Mouse (Mus musculus) lung, embryonic 15.5 days (tissue): ENCODE results near the gene R3hdm2. TPM values are rescaled to one million over a fixed set of nuclear protein-coding genes. Genes with fewer than 3 reads are reported as not detected.

ENCODE experiments used
- ATAC-seq: fragments of 200-750 bp; cut with Nextera tagmentation; 2 replicates; pipeline ENCODE4 v1.8.0; 2017; ENCODE audit warnings: moderate number of reproducible peaks, borderline replicate concordance; ENCODE audit not compliant: low FRiP score, low TSS enrichment; ENCODE audit errors: extremely low read depth
- H3K27ac ChIP-seq: fragments of 300-500 bp; sonication (generic); 2 replicates; pipeline ENCODE4 v1.5.1; 2015; ENCODE audit warnings: moderate library complexity, mild to moderate bottlenecking, inconsistent platforms
- H3K27me3 ChIP-seq: fragments of 300-500 bp; sonication (generic); 2 replicates; pipeline ENCODE4 v1.6.1; 2015; ENCODE audit warnings: inconsistent platforms
- H3K36me3 ChIP-seq: fragments of 300-500 bp; sonication (generic); 2 replicates; pipeline ENCODE4 v1.6.1; 2015; ENCODE audit warnings: inconsistent platforms
- H3K4me1 ChIP-seq: fragments of 300-500 bp; sonication (generic); 2 replicates; pipeline ENCODE4 v1.6.1; 2015; ENCODE audit warnings: inconsistent platforms
- H3K4me2 ChIP-seq: fragments of 300-500 bp; sonication (generic); 2 replicates; pipeline ENCODE4 v1.6.1; 2015; ENCODE audit warnings: inconsistent platforms, mild to moderate bottlenecking, moderate library complexity
- H3K4me3 ChIP-seq: fragments of 300-500 bp; sonication (generic); 2 replicates; pipeline ENCODE4 v1.5.1; 2015; ENCODE audit warnings: mild to moderate bottlenecking, inconsistent platforms
- H3K9ac ChIP-seq: fragments of 300-500 bp; sonication (generic); 2 replicates; pipeline ENCODE4 v1.6.1; 2015; ENCODE audit warnings: inconsistent platforms
- H3K9me3 ChIP-seq: fragments of 300-500 bp; sonication (generic); 2 replicates; pipeline ENCODE4 v1.6.1; 2016; ENCODE audit warnings: inconsistent platforms
- WGBS: fragments of 180-500 bp; shearing (Covaris S2); methylation state at CpG from one replicate; pipeline ENCODE4 v1.1.7; 2015; 5-methylcytosine and 5-hydroxymethylcytosine counted together
- polyA plus RNA-seq: library from polyadenylated mRNA; unstranded; fragments of >200 nt; fragmentation: Nextera tagmentation; extraction: Ambion mirVana; gene quantifications from 2 replicates; pipeline ENCODE4 v1.2.1, GENCODE M21; 2015

R3hdm2 gene
- polyA plus RNA-seq, 1 experiment from 2014 or later, result 30.1 TPM

DNA sequence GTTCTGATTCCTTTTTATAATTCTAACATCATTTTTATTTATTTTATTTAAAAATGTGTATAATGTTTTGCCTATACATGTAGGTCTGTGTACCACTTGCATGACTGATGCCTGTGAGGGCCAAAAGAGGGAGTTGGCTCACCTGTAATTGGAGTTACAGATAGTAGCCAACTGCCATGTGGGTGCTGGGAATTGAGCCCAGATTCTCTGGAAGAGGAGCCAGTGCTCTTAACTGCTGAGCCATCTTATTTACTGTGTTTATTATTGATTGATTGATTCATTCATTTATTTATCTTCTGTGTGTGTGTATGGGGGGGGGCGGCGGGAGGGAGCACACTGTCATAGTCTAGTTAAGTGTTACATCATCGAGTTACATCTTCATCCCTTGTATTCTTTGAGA lies 24.6 kb downstream of the R3hdm2 start:
- H3K4me2 ChIP-seq, result no peak overlapping the region
- H3K4me1 ChIP-seq, result no peaks in the 10 kb centered on the region
- no peak overlapping the region for H3K27ac ChIP-seq
- H3K4me3 ChIP-seq, result no peak overlapping the region
- WGBS, result 83% methylated on average over 3 of the region's 3 CpGs
- ATAC-seq, result no peak
- H3K36me3 ChIP-seq, result peaks cover 35% of the 10 kb centered on the region
- H3K9ac ChIP-seq, result no peak overlapping the region
- H3K27me3 ChIP-seq, result no peaks in the 10 kb centered on the region
- no peaks in the 10 kb centered on the region for H3K9me3 ChIP-seq

DNA sequence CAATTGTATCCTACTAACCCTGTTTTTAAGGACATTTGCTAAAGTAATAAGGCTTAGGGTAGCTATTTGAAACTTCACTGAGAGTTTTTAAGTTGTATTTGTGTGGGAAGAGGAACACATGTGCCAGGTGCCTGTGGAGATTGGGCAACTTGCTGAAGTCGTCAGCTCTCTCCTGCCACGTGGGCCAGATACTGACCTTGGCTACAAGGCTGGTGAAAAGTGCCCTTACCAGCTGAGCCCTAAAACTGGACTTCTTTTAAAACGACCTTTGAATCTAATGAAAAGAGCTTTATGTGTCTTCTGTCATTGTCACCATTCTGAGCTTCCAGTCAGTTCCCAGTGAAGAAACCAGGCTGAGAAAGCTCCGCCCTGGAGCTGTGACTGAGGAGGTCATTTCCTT lies 27.3 kb downstream of the R3hdm2 start:
- Histone ChIP-seq H3K4me1 (peaks cover 11% of the 10 kb centered on the region; the same call in 1 of the 2 replicates), H3K4me2 (no peak overlapping the region), H3K27me3 (no peaks in the 10 kb centered on the region), H3K9ac (no peak overlapping the region), H3K27ac (no peak overlapping the region), H3K9me3 (no peaks in the 10 kb centered on the region), H3K4me3 (no peak overlapping the region), H3K36me3 (0 out of 2 replicates have a peak, but pooled peaks cover 11% of the 10 kb centered on the region)
- 63% methylated on average over 4 of the region's 4 CpGs for WGBS
- ATAC-seq, result no peak

DNA sequence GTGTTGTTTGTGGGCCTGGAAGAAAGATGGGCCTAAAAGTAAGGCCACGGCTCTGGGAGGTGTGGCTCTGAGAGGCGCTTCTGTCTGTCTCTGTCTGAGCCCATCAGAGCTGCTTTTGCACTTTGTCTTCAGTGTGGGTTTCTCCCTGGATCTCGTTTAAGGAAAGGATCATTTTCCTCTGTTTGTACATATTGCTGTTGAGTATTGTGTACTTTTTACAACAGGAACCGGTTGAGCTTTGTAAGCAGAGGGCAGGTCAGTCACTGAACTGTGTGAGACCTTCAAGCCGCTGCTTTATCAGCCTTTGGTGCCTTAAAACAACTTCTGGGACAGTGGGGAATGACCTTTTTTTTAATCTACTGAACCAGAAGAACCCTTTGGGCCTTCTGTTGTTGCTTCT lies 32.0 kb downstream of the R3hdm2 start:
- Histone ChIP-seq H3K4me2 (no peak overlapping the region), H3K9me3 (no peaks in the 10 kb centered on the region), H3K9ac (no peak overlapping the region), H3K36me3 (0 out of 2 replicates have a peak, but pooled peaks cover 7% of the 10 kb centered on the region), H3K4me1 (peaks cover 11% of the 10 kb centered on the region; the same call in 1 of the 2 replicates), H3K4me3 (no peak overlapping the region), H3K27ac (peak overlapping the region; percentile 30; the same call in 1 of the 2 replicates), H3K27me3 (no peaks in the 10 kb centered on the region)
- WGBS, result 35% methylated on average over 5 of the region's 5 CpGs
- no peak for ATAC-seq

DNA sequence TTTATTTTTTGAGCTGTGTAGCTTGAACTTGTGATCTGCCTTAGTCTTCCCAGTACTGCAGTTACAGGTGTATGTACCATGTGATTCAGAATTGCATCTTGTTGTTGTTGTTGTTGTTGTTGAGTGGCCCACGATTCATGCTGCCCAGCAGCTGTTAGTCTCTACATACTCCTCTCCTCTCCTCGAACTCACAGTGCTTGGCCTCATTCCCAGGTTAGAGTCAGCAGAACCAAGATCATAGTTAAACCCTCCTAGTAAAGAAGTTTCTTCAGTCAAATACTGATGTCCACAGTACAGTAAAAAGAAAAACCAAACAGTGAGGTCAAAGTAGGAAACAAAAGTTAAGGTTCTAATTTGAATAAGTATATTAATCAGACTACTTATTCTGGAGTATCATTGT lies 32.6 kb downstream of the R3hdm2 start:
- no peak for ATAC-seq
- WGBS, result 57% methylated on average over 2 of the region's 2 CpGs
- Histone ChIP-seq H3K4me1 (peaks cover 11% of the 10 kb centered on the region; the same call in 1 of the 2 replicates), H3K27me3 (no peaks in the 10 kb centered on the region), H3K4me2 (no peak overlapping the region), H3K4me3 (no peak overlapping the region), H3K27ac (no peak overlapping the region), H3K36me3 (0 out of 2 replicates have a peak, but pooled peaks cover 4% of the 10 kb centered on the region), H3K9ac (no peak overlapping the region), H3K9me3 (no peaks in the 10 kb centered on the region)

- H3K27ac ChIP-seq, result no peak overlapping the region
- H3K9me3 ChIP-seq, result no peaks in the 10 kb centered on the region
- ATAC-seq, result no peak
- H3K4me2 ChIP-seq, result no peak overlapping the region
- WGBS, result 61% methylated on average over 1 of the region's 1 CpGs
- no peaks in the 10 kb centered on the region for H3K36me3 ChIP-seq
- no peak overlapping the region for H3K4me3 ChIP-seq
- peaks cover 11% of the 10 kb centered on the region; the same call in 1 of the 2 replicates for H3K4me1 ChIP-seq
- H3K9ac ChIP-seq, result no peak overlapping the region
- H3K27me3 ChIP-seq, result no peaks in the 10 kb centered on the region
These were observed 33.5 kb downstream of the R3hdm2 start for GRCm38 (mm10) chr10:127413585-127413984.

DNA sequence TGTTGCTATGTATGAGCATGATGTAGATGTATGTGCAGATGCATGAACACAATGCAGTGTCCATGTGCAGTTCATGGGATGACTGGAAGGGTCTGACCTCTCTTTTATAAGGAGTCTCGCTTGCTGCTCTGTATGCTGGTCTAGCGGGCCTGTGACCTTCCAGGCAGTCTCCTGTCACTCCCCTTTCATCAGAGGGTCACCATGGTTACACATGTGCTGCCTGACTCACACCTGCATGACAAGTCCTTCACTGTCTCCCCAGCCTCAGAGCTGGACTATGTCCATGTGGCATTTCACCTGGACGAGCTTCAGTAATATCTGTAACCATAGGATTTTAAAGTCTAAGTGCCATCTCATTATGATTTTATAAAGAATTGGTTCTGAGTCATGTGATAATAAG lies 34.0 kb downstream of the R3hdm2 start:
- H3K36me3 ChIP-seq, result no peaks in the 10 kb centered on the region
- no peaks in the 10 kb centered on the region for H3K27me3 ChIP-seq
- no peak overlapping the region for H3K4me2 ChIP-seq
- no peak overlapping the region for H3K27ac ChIP-seq
- no peak for ATAC-seq
- H3K9ac ChIP-seq, result no peak overlapping the region
- 78% methylated on average over 3 of the region's 3 CpGs for WGBS
- H3K9me3 ChIP-seq, result no peaks in the 10 kb centered on the region
- H3K4me1 ChIP-seq, result peaks cover 11% of the 10 kb centered on the region; the same call in 1 of the 2 replicates
- H3K4me3 ChIP-seq, result no peak overlapping the region

GRCm38 (mm10) chr10:127420131-127420530 lies 40.0 kb downstream of the R3hdm2 start:
- H3K27ac ChIP-seq, result no peak overlapping the region

GRCm38 (mm10) chr10:127420676-127421353 lies 40.7 kb downstream of the R3hdm2 start:
- H3K4me3 ChIP-seq, result no peak overlapping the region
- no peaks in the 10 kb centered on the region for H3K27me3 ChIP-seq
- H3K9ac ChIP-seq, result no peak overlapping the region
- no peak overlapping the region for H3K4me2 ChIP-seq
- no peak overlapping the region for H3K27ac ChIP-seq
- 23% methylated on average over 9 of the region's 9 CpGs for WGBS
- H3K36me3 ChIP-seq, result no peaks in the 10 kb centered on the region
- peaks cover 23% of the 10 kb centered on the region for H3K4me1 ChIP-seq
- no peaks in the 10 kb centered on the region for H3K9me3 ChIP-seq
- no peak for ATAC-seq

More at GRCm38 (mm10) chr10:127420131-127420530, 40.0 kb downstream of the R3hdm2 start:
- no peaks in the 10 kb centered on the region for H3K9me3 ChIP-seq
- no peaks in the 10 kb centered on the region for H3K27me3 ChIP-seq
- 10% methylated on average over 6 of the region's 6 CpGs for WGBS
- ATAC-seq, result no peak
- H3K4me2 ChIP-seq, result no peak overlapping the region
- H3K36me3 ChIP-seq, result no peaks in the 10 kb centered on the region
- no peak overlapping the region for H3K4me3 ChIP-seq
- no peak overlapping the region for H3K9ac ChIP-seq
- peaks cover 20% of the 10 kb centered on the region for H3K4me1 ChIP-seq

DNA sequence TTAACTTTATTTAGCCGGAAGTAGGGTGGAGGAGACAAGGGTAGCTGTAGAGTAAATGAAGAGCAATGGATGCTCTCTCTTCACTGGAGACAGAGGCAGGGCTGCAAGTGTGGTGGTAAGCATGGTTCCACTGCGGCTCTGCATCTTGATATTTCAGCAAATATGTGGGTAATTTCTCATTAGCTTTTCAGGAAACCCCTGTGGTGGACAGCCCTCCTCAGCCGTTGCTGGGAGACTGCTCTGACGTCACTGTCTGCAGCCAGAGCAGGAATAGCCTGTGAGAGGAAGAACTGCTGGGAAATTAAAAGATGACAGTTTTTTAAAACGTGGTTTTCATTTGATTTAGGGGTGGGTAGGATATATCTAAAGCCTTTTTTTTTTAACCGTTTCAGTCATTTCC lies 41.9 kb downstream of the R3hdm2 start:
- Histone ChIP-seq H3K27ac (no peak overlapping the region), H3K9me3 (no peaks in the 10 kb centered on the region), H3K27me3 (no peaks in the 10 kb centered on the region), H3K4me3 (no peak overlapping the region), H3K36me3 (no peaks in the 10 kb centered on the region), H3K9ac (no peak overlapping the region), H3K4me1 (peaks cover 31% of the 10 kb centered on the region), H3K4me2 (peak overlapping the region; percentile 30)
- peak; percentile 76; the same call in 1 of the 2 replicates for ATAC-seq
- WGBS, result 11% methylated on average over 6 of the region's 6 CpGs

DNA sequence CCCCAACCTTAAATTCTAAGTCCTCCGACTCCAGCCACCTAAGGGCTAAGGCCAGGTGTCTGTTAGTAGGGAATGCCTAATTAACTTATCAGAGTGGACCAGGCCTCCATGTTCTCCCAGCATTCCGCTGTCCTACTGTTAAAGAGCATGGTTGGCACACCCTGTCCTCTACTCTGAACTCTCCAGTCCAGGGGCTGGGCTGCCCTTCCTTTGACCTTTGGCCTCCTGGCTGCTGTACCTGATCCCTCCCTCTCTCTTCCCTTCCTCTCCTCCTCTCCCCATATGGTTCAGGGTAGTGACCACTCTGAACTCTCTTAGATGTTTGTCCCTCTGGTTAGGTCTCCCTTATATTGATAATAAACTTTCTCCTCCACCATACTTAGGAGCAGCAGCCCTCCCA lies 45.7 kb downstream of the R3hdm2 start:
- H3K4me2 ChIP-seq, result no peak overlapping the region
- H3K9ac ChIP-seq, result no peak overlapping the region
- H3K27me3 ChIP-seq, result no peaks in the 10 kb centered on the region
- no peak overlapping the region for H3K4me3 ChIP-seq
- WGBS, result 85% methylated on average over 2 of the region's 2 CpGs
- H3K27ac ChIP-seq, result no peak overlapping the region
- H3K4me1 ChIP-seq, result peaks cover 27% of the 10 kb centered on the region
- ATAC-seq, result no peak
- no peaks in the 10 kb centered on the region for H3K9me3 ChIP-seq
- H3K36me3 ChIP-seq, result no peaks in the 10 kb centered on the region

- H3K4me3 ChIP-seq, result no peak overlapping the region
- WGBS, result 14% methylated on average over 2 of the region's 2 CpGs
- no peaks in the 10 kb centered on the region for H3K27me3 ChIP-seq
- H3K9ac ChIP-seq, result no peak overlapping the region
- H3K4me1 ChIP-seq, result peaks cover 18% of the 10 kb centered on the region
- H3K4me2 ChIP-seq, result no peak overlapping the region
- no peaks in the 10 kb centered on the region for H3K9me3 ChIP-seq
- peak overlapping the region; percentile 42; the same call in 1 of the 2 replicates for H3K27ac ChIP-seq
- ATAC-seq, result 0 out of 2 replicates have a peak, but pooled peaks have one; percentile 46
- no peaks in the 10 kb centered on the region for H3K36me3 ChIP-seq
These were observed 46.5 kb downstream of the R3hdm2 start for GRCm38 (mm10) chr10:127426670-127427069.

DNA sequence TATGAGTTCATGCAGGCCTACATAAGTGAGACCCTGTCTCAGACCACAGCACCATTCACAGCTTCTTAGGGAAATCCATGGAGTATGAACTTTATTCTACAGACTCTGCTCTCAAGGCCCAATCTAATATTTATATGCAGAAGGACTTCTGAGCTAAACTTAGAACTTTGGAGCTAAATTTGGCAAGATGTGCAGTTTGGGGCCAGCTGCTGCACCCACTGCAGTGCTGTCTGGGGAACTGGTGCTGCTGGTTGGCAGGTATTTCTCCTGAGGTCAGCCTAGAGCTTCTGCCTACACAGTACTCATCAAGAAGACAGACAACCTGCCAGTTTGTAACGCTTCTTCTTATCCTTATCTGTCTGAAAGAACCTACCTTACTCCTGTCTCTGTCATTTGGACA lies 47.0 kb downstream of the R3hdm2 start:
- Histone ChIP-seq H3K4me2 (no peak overlapping the region), H3K4me3 (no peak overlapping the region), H3K27me3 (no peaks in the 10 kb centered on the region), H3K4me1 (peaks cover 15% of the 10 kb centered on the region), H3K9ac (no peak overlapping the region), H3K9me3 (no peaks in the 10 kb centered on the region), H3K36me3 (no peaks in the 10 kb centered on the region), H3K27ac (peak overlapping the region; percentile 42; the same call in 1 of the 2 replicates)
- WGBS, result 82% methylated on average over 1 of the region's 1 CpGs
- ATAC-seq, result no peak
